Mouse (Mus musculus) thymus, postnatal 4 days (tissue): Measurements from ENCODE around the gene BC051142.
A peak's percentile ranks its signal among the peaks of the same experiment; 100 is the strongest.
"Not testable (repeated sequence)": the region's sequence is repeated elsewhere in the genome, so short reads cannot be mapped to it uniquely, and the experiment has no call there.

Experiments
- DNase-seq: peaks from one replicate; pipeline ENCODE4 v3.0.0; 2021

Gene BC051142

GRCm38 (mm10) chr17:34411117-34411516, 12.5 kb downstream of the BC051142 start:
- peak; percentile 79 for DNase-seq

DNA sequence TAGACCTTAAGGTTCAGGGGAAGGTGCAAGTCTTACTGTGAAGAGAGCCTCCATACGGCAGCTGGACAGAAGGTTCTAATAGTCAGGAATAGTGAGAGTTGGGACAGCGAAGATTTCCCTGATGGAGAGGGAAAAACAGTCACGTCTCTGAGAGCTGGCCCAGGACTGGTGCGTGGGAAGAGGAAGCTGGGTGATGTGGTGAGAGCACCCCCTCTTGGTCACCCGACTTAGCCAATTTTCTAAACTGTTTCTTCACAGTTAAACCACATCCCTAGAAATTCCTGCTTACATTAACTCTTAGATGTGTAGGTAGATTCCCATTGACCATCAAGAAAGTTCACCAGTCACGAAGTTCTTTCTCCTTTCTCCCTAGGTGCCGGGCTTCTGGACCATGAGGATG, 21.4 kb downstream of the BC051142 start:
- DNase-seq: no peak

DNA sequence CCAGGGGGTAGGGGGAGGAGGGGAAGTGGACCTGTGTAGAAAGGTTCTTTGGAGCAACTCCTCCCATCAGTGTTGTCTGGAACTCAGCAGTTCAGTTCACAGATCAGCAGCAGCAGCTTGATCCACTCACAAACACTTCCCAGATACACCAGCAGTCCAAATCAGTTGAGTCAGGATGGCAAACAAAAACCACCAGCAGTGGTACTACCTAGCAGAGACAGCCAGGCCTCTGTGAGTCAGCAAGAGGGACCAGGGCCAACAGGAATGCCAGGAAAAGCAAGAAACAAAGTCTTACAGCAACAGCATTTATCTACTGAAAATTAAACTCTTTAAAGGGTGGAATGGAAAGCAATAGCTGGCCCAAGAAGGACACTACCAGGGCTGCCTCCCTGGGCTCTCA, 29.0 kb downstream of the BC051142 start:
- no peak for DNase-seq

DNA sequence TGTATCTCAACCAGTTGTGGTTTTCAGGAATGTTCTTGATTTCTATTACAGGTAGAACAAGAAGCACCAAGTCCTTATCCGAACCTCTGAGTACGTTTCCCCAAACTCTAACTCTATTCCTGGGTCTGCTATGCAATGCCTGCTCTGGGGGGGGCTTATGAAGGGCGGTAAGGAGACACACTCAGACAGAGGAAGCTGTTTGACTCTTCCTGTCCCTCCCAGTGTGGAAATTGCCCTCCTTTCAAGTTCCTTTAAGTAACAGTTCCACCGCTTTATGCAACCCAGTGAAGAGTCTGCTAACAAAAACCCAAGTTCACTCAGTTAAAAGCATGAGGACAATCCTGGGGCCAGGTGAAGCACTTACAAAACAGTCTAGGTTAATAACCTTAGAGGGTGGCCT, 38.5 kb downstream of the BC051142 start:
- DNase-seq: no peak

- no peak for DNase-seq
Measured at GRCm38 (mm10) chr17:34437606-34438005, 39.0 kb downstream of the BC051142 start.

GRCm38 (mm10) chr17:34438588-34438987, 40.0 kb downstream of the BC051142 start:
- DNase-seq: no peak

DNA sequence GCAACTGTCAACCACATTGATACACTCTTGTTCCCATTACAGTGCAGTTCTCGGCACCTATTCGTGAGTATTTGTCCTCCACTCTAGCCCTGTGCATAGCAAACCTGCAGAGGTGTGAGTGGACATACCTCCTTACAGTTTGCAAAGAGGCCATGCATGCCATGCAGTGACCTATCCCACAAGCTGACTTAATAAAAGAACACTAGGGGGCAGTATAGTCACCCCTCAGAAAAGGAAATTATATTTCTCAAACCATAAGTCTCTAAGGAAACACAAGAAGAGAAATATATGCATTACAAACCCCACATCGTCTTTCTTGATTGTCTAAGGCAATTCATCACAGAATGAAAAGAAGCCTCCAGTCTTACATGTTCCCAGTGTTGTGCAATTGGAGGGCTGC, 41.2 kb downstream of the BC051142 start:
- no peak for DNase-seq

DNA sequence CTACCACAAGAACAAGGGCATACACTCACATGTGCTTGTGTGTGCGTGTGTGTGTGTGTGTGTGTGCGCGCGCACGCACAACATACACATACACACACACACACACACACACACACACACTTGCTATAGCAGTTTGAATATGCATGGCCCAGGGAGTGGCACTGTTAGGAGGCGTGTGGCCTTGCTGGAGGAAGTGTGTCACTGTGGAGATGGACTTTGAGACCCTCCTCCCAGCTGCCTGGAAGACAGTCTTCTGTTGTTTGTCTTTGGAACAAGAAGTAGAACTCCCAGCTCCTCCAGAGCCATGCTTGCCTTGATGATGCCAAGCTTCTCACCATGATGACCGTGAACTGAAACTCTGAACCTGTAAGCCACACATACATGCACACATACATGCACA, 43.4 kb downstream of the BC051142 start:
- DNase-seq: no peak

DNA sequence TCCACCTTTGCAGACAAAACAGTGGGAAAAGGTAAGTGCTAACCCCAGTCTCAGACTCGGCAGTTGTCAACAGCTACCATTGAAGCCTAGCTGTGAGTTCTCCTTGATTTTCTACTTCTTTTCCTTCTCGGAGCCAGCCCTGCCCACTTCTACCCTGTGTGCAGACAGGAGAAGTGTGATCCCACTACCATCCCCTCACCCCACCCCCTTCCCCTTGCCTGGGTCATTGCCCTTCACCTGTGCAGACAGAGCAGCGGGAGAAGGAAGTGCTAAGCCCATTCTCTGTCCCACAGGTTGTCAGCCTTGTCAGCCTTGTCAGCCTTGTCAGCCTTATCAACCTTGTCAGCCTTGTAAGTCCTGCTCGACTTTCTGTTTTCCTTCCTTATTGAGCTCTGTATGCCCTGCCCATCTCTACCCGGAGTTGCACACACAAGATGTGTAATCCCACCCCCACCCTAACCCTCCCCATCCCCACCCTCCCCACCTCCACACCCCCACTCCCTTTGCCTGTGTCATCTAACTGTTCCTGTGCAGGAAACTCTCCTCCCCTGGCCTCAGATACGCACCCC, 49.9 kb downstream of the BC051142 start:
- no peak for DNase-seq

DNA sequence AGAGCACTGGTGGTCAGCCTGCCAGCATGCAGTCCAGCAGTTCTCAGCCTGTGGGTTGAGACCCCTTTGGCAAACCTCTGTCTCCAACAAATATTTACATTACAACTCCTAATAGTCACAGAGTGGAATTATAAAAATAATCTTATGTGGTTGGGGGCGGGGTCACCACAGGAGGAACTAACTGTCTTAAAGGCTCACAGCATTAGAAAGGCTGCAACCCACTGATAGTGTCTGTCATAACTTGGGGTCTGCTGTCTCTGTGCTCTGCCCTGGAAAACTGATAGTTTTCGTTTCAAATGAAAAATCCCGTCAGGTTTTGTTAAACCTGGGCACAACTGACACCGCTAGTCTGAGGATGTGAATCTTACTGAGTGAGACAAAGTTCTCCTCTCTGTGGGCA, 59.0 kb downstream of the BC051142 start:
- DNase-seq: no peak

DNA sequence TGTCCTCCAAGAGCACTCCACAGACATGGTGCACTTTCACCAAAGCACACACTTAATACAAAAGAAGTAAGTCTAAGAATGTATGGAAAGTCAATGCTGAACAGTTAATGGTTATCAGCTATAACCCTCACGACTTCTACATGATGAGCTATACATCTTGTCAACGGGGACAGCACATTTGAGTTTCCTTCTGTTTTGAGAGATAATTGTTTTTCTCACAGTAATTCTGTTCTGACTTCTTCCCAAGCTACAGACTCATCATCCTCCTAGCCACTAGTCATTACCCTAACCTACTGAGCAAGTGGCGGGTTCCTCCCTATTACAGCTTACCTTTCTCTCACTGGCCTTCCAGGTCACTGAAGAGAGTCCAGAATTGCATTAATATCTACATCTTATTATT, 60.6 kb downstream of the BC051142 start:
- no peak for DNase-seq

DNA sequence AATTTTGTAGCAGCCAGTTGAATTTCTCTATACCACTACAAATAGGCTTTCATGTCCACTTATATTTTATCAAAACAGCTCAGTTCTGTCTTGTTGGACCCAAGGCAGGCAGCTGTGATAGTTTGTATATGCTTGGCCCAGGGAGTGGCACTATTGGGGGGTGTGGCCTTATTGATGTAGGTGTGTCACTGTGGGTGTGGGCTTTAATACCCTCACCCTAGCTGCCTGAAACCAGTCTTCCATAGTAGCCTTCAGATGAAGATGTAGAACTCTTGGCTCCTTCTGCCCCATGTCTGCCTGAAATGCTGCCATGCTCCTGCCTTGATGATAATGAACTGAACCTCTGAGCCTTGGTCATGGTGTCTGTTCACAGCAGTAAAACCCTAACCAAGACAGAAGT, 67.3 kb downstream of the BC051142 start:
- not testable (repeated sequence) for DNase-seq

- DNase-seq: no peak
Measured at GRCm38 (mm10) chr17:34470491-34470890, 71.9 kb downstream of the BC051142 start.

DNA sequence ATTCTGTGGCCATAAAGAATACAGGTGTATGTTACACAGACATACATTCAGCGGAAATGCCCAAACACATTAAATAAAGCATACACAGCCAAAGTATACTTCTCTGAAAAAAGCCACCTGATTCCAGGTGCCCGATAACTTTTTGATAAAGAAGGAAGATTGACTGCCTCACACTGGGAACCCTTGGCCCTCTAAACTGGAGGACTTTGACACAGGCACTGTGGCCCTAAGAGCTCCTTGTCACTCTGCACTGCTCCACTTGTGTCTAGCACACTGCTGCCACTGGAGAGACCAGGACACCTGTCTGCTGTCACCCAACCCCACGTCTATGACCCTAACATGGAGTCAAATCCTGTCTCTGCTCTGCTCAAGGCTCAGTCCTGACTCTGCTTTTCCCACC, 76.4 kb downstream of the BC051142 start:
- no peak for DNase-seq

DNA sequence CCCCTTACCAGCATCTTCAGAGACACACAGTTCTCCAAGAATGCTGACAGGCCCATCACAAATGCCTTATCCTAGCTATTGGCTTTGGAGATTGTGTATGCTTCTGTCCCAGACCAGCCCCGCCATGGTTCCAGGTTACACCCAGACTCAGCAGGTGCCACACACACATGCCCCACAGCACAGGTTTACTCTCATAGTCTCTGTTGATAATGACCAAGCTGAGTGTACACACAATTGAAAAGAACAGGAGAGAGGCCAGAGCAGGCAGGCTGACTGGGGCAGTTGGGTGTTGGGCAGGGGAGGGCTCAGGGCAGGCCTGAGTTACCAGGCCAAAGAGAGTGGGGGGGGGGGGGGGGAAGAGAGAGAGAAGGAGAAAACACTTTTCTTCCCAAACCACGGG, 77.8 kb downstream of the BC051142 start:
- DNase-seq: no peak

DNA sequence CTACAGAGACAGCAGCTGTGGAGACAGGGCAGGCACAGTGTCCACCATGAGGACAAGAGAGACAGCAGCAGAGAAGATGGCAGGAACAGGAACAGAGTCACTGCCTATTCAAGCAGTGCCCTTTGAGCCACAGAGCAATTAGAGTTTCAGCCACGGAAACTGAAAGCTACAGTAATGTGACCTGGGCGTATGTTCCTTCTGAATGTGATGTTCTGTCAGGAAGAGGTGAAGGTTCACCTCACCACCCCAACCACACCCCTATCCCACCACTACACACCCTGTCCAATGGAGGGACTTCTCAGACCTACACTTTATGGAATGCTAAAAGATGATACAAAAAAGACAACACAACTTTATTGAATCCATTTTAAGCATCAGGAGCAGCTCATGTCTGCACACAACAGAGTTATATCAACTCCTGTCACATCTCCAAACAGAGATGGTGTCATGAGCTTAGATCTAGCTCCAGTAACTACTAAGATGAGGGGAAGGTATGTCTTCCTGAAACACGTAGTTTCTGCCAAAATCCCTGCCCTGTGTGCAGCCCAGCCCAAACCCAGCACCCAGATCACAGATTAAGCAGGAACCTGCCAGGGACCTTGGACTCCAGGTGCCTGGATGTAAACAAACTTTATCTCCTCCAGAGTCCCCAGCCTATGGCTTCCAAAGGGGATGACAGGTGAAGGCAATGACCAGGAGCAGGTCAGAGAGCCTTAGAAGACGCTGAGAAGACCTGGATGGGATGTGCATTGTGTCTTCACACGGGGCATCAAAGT, 78.8 kb downstream of the BC051142 start, which contains the start of gene Btnl4:
Btnl4 (minus strand) TSS at position 81 of the 776 bp plus-strand sequence.
- not testable (repeated sequence) for DNase-seq

GRCm38 (mm10) chr17:34492796-34493195, 94.2 kb downstream of the BC051142 start:
- no peak for DNase-seq

- not testable (repeated sequence) for DNase-seq
Measured at GRCm38 (mm10) chr17:34495156-34495555, 96.5 kb downstream of the BC051142 start.

DNA sequence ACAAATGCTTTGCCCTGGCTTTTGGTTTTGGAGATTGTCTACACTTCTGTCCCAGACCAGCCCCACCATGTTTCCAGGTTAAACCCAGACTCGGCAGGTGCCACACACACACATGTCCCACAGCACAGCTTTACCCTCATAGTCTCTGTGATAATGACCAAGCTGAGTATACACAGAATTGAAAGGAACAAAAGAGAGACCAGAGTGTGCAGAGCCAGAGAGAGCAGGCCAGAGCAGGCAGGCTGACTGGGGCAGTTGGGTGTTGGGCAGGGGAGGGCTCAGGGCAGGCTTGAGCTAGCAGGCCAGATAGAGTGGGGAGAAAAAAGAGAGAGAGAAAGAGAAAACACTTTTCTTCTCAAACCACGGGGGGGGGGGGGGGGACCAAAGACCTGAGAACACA, 97.9 kb downstream of the BC051142 start:
- no peak for DNase-seq

- not testable (repeated sequence) for DNase-seq
Measured at GRCm38 (mm10) chr17:34497319-34497718, 98.7 kb downstream of the BC051142 start.

GRCm38 (mm10) chr17:34497726-34498125, 99.1 kb downstream of the BC051142 start:
- not testable (repeated sequence) for DNase-seq

- no peak for DNase-seq
Measured at GRCm38 (mm10) chr17:34507591-34507990, 109.0 kb downstream of the BC051142 start.
